Mouse (Mus musculus): ENCODE measurements around the gene Hnrnph1.
A peak's percentile ranks its signal among the peaks of the same experiment; 100 is the strongest.

The Hnrnph1 gene

DNA sequence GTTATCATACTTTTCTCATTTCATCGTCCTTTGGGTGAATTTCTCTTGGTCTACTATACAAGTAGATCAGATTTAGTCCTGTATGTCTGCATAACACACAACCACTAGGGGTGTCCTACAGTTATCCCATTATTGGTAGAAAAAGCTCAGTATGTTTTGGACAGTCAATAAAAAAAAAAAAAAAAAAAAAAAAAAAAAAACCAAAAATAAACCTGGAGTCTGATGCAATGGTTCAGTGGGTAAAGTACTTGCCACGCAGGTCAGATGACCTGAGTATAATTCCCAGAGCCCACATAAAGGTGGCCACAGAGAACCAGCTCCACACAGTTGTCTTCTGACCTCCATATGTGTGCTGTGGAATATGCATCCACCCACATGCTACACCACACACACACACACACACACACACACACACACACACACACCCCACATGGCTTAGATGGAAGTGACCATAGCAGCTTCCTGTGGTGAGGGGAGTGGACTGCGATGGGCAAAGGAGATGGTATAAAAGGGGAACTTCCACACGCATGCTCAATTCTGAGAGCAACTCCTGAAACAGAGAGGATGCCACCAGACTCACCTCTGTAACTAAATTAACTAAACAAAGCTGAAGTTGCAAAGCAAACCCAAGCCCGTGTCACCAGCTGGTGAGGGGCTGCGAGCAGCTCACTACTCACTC is 38.9 kb downstream of the Hnrnph1 start:
- DNase-seq: no peak

DNA sequence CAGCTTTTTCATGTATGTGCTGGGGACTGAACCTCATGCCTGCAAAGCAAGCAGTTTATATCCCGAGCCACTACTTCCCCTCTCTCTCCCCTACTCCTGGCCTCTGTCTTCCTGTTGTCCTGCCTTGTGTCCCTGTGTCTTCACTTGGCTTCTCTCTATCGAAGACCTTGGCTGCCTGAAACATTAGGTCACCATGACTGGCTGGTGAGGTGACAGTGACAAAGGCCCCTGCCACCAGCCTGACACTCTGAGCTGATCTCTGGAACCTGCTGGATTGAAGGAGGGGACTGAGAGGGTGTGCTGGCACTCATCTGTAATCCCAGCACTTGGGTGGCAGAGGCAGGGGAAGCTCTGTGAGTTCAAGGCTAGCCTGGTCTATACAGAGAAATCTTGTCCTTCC is 41.1 kb downstream of the Hnrnph1 start:
- no peak for DNase-seq

DNA sequence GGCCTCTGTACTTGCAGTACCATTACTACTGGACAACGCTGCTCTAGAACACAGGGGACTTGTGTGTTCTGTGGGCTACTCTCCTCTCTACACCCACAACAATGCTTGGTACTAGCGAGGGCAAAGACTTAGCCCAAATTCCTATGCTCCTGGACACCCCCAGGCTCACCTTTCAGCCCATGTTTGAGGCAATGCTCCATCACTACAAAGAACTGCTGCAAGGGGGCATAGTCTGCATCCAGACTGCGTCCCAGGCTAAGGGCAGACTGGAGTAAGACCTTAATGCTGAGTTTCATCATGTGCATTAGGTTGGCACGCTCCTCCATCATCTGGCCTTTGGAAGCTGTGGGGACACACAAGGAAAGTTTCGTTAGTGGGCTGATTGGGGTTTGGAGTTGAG is 44.7 kb downstream of the Hnrnph1 start:
- DNase-seq: no peak

DNA sequence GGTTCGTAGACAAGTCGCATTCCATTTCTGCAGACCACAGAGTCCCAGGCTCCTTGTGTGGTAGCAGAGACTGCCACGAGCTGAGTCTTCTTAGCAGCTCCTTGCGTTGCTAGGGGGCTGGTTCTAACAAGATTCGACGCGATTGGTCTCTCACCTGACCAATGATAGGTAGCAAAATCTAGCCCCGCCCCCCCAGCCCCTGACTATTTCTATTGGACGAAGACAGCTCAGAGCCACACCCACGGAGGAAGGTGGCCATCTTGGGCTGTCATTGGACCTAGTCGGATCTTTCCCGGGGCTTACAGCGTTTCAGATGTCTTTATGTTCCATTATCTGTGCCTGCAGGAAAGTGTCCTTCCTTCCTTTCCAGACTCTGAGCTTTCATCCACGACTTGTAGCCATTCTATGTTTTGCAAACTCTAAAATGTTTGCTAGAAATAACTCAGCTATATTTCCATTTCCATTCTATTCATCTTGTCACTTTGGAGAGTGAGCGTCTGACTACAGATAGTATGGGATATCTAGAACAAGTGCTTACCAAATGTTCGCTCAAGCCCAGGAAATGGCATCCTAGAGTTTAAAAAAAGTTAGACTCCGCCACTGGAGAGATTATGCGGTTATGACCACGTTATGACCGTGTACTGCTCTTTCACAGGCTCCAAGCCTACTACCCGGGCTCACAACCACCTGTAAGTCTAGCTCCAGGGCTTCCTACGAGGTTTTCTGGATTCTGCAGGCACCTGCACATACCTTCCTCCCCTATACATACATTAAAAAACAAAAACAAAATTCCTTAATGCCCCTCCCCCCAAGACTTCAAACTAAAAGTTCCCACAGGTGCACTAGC is 45.4 kb downstream of the Hnrnph1 start:
- DNase-seq: peak; percentile 95

DNA sequence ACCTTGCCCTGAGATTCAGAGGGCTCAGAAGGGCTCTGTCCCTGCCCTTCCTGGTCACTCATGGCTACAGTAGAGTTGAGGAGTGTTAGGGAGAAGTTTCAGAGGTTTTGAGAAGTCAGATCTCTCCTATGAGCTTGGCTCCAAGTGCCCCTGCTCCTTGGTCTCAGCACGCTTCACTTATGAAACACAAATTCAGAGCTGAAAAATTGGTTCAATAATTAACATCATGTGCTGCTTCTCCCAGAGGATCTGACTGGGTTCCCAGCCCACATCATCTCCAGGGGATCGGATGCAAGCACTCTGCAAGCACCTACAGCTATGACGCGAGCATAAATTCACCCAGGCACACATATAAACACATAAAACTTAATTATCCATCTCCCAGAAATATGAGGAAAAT is 49.3 kb downstream of the Hnrnph1 start:
- no peak for DNase-seq

DNA sequence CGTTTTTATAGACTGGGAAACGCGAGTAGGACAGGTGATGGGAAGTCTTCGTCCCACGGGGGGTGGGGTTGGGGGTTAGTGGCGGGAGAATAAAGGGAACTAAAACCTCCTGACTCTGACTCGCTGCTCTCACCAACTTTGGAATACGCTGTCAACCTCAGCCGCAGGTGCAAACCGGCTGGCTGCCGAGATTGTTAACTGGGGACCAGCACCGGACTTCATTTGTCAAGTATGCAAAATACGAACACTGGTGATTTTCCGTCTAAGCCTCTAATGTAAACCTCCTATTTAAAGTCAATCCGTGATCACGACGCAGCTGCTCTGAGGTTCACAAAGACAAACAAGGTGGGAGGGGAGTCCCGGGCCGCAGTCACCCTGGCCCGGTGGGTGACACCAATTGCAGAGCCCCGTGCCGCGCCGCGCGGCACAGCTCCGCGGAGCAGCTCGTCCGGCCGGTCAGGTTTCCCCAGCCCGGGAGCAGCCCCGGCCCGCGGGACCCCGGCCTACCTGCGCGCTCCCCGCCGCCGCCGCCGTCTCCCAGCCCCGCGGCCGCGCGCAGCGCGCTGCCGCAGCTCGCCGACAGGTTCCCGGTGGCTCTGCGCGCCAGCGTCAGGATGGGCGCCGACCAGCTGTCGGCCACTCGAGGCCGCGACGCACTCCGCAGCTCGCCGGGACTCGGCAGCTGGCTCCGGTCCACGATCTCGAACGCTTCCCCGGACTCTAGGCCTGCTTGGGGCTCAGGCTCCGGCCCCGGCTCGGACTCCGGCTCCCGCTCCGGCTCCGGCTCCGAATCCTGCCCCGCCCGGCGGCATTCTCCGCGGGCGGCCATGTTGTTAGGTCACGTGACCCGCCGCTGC is 53.7 kb downstream of the Hnrnph1 start, which contains the start of gene Rufy1:
Rufy1 (minus strand) TSS at position 849 of the 857 bp plus-strand sequence.
- DNase-seq: peak; percentile 90

DNA sequence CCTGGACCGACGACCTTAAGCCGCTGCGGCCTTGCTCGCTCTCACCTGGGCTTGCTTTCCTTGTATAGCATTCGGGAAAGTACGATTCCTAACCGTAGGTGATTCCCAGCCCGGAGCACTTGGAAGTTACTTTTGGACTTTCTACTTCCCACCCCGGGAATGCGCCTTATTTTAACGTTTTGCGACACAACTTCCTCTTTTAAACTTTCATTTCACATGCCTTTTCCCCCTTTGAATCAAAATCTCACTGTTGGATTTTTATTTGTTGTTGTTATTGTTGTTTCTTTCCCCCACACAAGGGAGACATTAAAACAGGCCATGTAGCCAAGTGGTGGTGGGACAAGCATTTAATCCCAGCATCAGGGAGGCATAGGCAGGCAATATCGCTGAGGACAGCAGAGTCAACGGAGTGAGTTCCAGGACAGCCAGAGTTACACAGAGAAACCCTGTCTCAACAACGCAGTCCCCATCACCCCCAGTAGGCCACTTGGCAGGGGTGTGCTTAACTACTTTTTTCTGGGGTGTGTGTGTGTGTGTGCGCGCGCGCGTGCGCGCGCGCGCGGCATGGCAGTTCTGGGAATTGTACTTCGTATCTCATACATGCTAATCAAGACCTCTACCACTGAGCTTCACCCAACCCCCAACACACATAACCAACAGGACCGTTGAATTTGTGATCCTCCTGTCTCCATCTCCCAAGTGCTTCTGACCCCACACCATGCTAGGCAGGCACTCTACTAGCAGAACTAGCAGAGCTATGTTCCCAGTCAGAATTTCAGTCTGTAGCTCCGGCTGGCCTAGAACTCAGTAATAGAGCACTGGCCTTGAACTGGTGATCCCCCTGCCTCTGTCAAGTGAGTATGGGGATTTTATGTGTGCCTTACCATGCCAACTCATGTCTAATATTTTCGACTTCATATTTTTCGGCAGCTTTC is 54.6 kb downstream of the Hnrnph1 start:
- DNase-seq: peak; percentile 40

DNA sequence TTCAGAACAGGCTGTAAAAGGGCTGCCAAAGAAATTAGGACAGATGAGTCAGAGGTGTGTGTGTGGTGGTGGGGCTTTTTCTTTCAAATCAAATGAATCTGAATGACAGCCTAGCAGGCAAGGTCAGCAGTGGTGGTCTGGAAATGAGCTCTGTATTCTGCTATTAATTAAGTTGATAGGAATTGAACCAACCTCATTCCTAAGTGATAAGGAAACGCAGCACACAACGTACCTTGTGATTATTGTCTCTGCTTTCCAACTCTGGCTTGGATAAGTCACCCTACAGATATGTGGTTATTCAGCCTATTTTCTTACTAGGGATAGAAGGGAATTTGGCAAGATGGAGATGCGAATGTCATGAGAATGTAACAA is 55.3 kb downstream of the Hnrnph1 start:
- no peak for DNase-seq

DNA sequence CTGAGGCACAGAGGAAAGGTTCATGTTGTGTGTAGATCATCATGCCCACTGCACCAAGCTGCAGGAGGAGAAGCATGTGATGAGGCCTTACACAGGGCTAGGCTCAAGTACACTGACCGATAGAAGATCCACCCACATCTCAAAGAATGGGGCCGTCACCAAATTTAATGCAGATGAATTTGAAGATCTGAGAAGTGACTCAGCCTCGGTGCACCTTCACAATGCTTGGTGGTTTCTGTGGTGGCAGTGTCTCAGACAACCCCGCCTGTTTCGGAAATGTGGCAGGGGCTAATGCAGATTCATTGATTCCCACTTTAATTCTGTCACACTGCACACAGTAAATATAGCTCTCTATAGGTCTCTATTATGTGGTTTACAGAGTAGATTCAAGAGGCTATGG is 56.1 kb downstream of the Hnrnph1 start:
- DNase-seq: no peak

All from retina, postnatal 1 day (tissue).